Mouse (Mus musculus) heart, postnatal 0 days (tissue): Measurements from ENCODE around the gene Vac14.

Source experiments
- CTCF ChIP-seq: IDR thresholded peaks from 2 replicates; pipeline ENCODE4 v1.5.1; 2016; ENCODE audit warnings: antibody characterized with exemption, control low read depth, low read depth
- EP300 ChIP-seq: IDR thresholded peaks from 2 replicates; pipeline ENCODE4 v1.6.1; 2016; ENCODE audit warnings: antibody characterized with exemption, low read depth

- TF ChIP-seq CTCF (no peak), EP300 (no peak)
Measured at GRCm38 (mm10) chr8:110644422-110644821, 26.0 kb downstream of the Vac14 start.
